ENCODE assay signal across 13 mouse cellular contexts in genomic region chr9:21808561-21808960, GRCm38 (mm10). TPM values are rescaled to one million over a fixed set of nuclear protein-coding genes. Genes with fewer than 3 reads are reported as not detected.
DNase-seq lines count a peak whose midpoint lies in the region; ATAC-seq and TF ChIP-seq lines count a peak whose summit lies in the region.
"Had no signal": no experiment of that assay in that cellular context is flagged by ENCODE, and none has a peak within 500 bp of the region (broad histone marks: within the 10 kb centered on the region; RNA-seq: fewer than 3 reads in every experiment).

No protein-coding gene starts in this region.

- no peaks in the 10 kb centered on the region for H3K9me3 ChIP-seq in embryonic facial prominence, embryonic 11.5 days (replicated peaks; ENCODE audit: control insufficient read depth, low read length)
- H3K9me3 ChIP-seq in embryonic facial prominence, embryonic 10.5 days = no peaks in the 10 kb centered on the region
- no peaks in the 10 kb centered on the region for H3K9me3 ChIP-seq in CH12.LX (replicated peaks; ENCODE audit: low read length)
- H3K9me3 ChIP-seq: limb, embryonic 15.5 days had no signal

- no peak for ATAC-seq in embryonic facial prominence, embryonic 11.5 days (replicated peaks; ENCODE audit: insufficient number of reproducible peaks, low FRiP score, low TSS enrichment, low read depth)

- no peak for TF ChIP-seq EP300 in CH12.LX (IDR thresholded peaks at IDR 0.05; ENCODE audit: low read length)

- no peak overlapping the region for H3K4me3 ChIP-seq in embryonic facial prominence, embryonic 11.5 days (ENCODE audit: low read depth, low read length)
- H3K4me3 ChIP-seq in embryonic facial prominence, embryonic 10.5 days = no peak overlapping the region
- no peak overlapping the region for H3K4me3 ChIP-seq in lung, adult 2 months (replicated peaks; ENCODE audit: extremely low read depth, low read depth, low read length)
- H3K4me3 ChIP-seq in CH12.LX (replicated peaks in 1 of 3; ENCODE audit: low read depth in 2 of 3, low read length in 2 of 3, poor library complexity in 1 of 3) = no peak overlapping the region
- H3K4me3 ChIP-seq in embryonic fibroblast, embryonic 13.5 days (ENCODE audit: insufficient read depth, low read length) = no peak overlapping the region
- H3K4me3 ChIP-seq: limb, embryonic 15.5 days had no signal

- no peaks in the 10 kb centered on the region for H3K36me3 ChIP-seq in embryonic facial prominence, embryonic 11.5 days (replicated peaks; ENCODE audit: control insufficient read depth, insufficient read depth, low read depth, low read length)
- peaks cover 41% of the 10 kb centered on the region for H3K36me3 ChIP-seq in embryonic facial prominence, embryonic 10.5 days (replicated peaks)
- H3K36me3 ChIP-seq in CH12.LX (replicated peaks in 1 of 2; ENCODE audit: control insufficient read depth in 1 of 2, insufficient read depth in 1 of 2, low read length in 1 of 2) = peaks cover 0 to 4% of the 10 kb centered on the region in 2 experiments

- H3K9ac ChIP-seq in embryonic facial prominence, embryonic 11.5 days (replicated peaks; ENCODE audit: low read length) = no peak overlapping the region
- H3K9ac ChIP-seq in CH12.LX (ENCODE audit: insufficient read depth, low read depth) = no peak overlapping the region
- H3K9ac ChIP-seq: hindbrain, embryonic 14.5 days; limb, embryonic 15.5 days had no signal

- H3K4me1 ChIP-seq in embryonic facial prominence, embryonic 11.5 days (ENCODE audit: control insufficient read depth, insufficient read depth, low read length) = no peaks in the 10 kb centered on the region
- peaks cover 4% of the 10 kb centered on the region for H3K4me1 ChIP-seq in embryonic facial prominence, embryonic 10.5 days
- H3K4me1 ChIP-seq in lung, adult 2 months (ENCODE audit: control insufficient read depth, insufficient read depth, low read length) = peaks cover 3% of the 10 kb centered on the region; the same call in 1 of the 2 replicates
- H3K4me1 ChIP-seq in CH12.LX (ENCODE audit: control insufficient read depth in 1 of 2, insufficient read depth in 2 of 2) = peaks cover 10% of the 10 kb centered on the region in 2 experiments; a peak in 3 of 4 replicates
- no peaks in the 10 kb centered on the region; the same call in 1 of the 2 replicates for H3K4me1 ChIP-seq in embryonic fibroblast, embryonic 13.5 days (ENCODE audit: control insufficient read depth, insufficient read depth, low read length)

- no peak overlapping the region for H3K4me2 ChIP-seq in embryonic facial prominence, embryonic 11.5 days (ENCODE audit: low read depth, low read length)
- H3K4me2 ChIP-seq in CH12.LX (ENCODE audit: insufficient read depth, low read depth, poor library complexity, severe bottlenecking) = no peak overlapping the region
- H3K4me2 ChIP-seq: heart, embryonic 11.5 days; hindbrain, embryonic 14.5 days; limb, embryonic 15.5 days had no signal

- H3K27ac ChIP-seq in embryonic facial prominence, embryonic 11.5 days (replicated peaks; ENCODE audit: low read depth, low read length) = no peak overlapping the region
- no peak overlapping the region for H3K27ac ChIP-seq in embryonic facial prominence, embryonic 10.5 days (replicated peaks)
- H3K27ac ChIP-seq in CH12.LX (ENCODE audit: insufficient read depth, low read depth) = no peak overlapping the region
- H3K27ac ChIP-seq in embryonic fibroblast, embryonic 13.5 days (ENCODE audit: insufficient read depth, low read length) = no peak overlapping the region
- H3K27ac ChIP-seq: hindbrain, embryonic 14.5 days; limb, embryonic 15.5 days had no signal

- intact Hi-C loops in left cerebral cortex, postnatal 4 days (cut with DNase I) = no loop called here

- DNase-seq in embryonic facial prominence, embryonic 11.5 days (ENCODE audit: low spot score) = peak; percentile 14
- no peak for DNase-seq in embryonic facial prominence, embryonic 10.5 days (ENCODE audit: low spot score)
- no peak for DNase-seq in lung, adult 2 months
- no peak for DNase-seq in lung, postnatal 36 days
- peak; percentile 49 for DNase-seq in CH12.LX (ENCODE audit: extremely low read depth)
- no peak for DNase-seq in left cerebral cortex, postnatal 4 days
- DNase-seq in cerebellum, adult 18-20 months = no peak
- DNase-seq: adrenal gland, postnatal 25 days had no signal

- no peaks in the 10 kb centered on the region for H3K27me3 ChIP-seq in embryonic facial prominence, embryonic 11.5 days (ENCODE audit: control insufficient read depth, insufficient read depth, low read length)
- no peaks in the 10 kb centered on the region for H3K27me3 ChIP-seq in embryonic facial prominence, embryonic 10.5 days (replicated peaks; ENCODE audit: low read depth, poor library complexity, severe bottlenecking)
- H3K27me3 ChIP-seq in CH12.LX (replicated peaks) = peaks cover 2% of the 10 kb centered on the region
- H3K27me3 ChIP-seq: limb, embryonic 15.5 days had no signal

- no peaks in the 10 kb centered on the region for H3K79me2 ChIP-seq in CH12.LX (replicated peaks; ENCODE audit: control insufficient read depth, extremely low read depth, insufficient read depth, poor library complexity, severe bottlenecking)

- TF ChIP-seq CTCF in lung, adult 2 months (IDR thresholded peaks at IDR 0.05; ENCODE audit: insufficient read depth, low read length) = peak; percentile 51
- TF ChIP-seq CTCF in CH12.LX (conservative IDR thresholded peaks at IDR 0.05 in 1 of 2, IDR thresholded peaks at IDR 0.05 in 1 of 2; ENCODE audit: low read depth in 2 of 2, low read length in 2 of 2) = peak in 1 of 2 experiments; percentile 65; a peak in 3 of 4 replicates
- peak; percentile 42; the same call in 1 of the 2 replicates for TF ChIP-seq CTCF in embryonic fibroblast, embryonic 13.5 days (IDR thresholded peaks at IDR 0.05; ENCODE audit: borderline replicate concordance, insufficient read depth, low read length)

- dilution Hi-C loops in CH12.LX (cut with MboI; ENCODE audit: extremely low pct_ligation_motif_present, extremely low pct_unique_long_range_greater_than_20kb, low sequenced_read_pairs) = no loop called here

- peak; percentile 18 for TF ChIP-seq RAD21 in CH12.LX (IDR thresholded peaks at IDR 0.05; ENCODE audit: low read depth, low read length)

- 60% methylated on average over 3 of the region's 3 CpGs for WGBS in embryonic facial prominence, embryonic 11.5 days
- WGBS in embryonic facial prominence, embryonic 10.5 days = 63% methylated on average over 3 of the region's 3 CpGs
- WGBS in lung, adult 2 months = 71% methylated on average over 3 of the region's 3 CpGs

- no peak for TF ChIP-seq POLR2A in lung, adult 2 months (IDR thresholded peaks at IDR 0.05; ENCODE audit: borderline replicate concordance, extremely low read depth, low read depth, low read length)
- TF ChIP-seq POLR2A in CH12.LX (IDR thresholded peaks at IDR 0.05; ENCODE audit: low read depth, low read length) = no peak
- TF ChIP-seq POLR2A in embryonic fibroblast, embryonic 13.5 days (IDR thresholded peaks at IDR 0.05; ENCODE audit: low read depth, low read length) = no peak

- in situ Hi-C loops in CH12.LX (cut with MboI; ENCODE audit: low pct_ligation_motif_present, low pct_unique_long_range_greater_than_20kb, low sequenced_read_pairs) = no loop called here

TF ChIP-seq in CH12.LX, 34 proteins besides CTCF, POLR2A, EP300 and RAD21 (continues in another document):
- TF ChIP-seq ELF1 (IDR thresholded peaks at IDR 0.05; ENCODE audit: low read depth, low read length) (no peak), USF2 (conservative IDR thresholded peaks at IDR 0.05; ENCODE audit: low read depth, low read length) (no peak), BHLHE40 (IDR thresholded peaks at IDR 0.05; ENCODE audit: low read depth, low read length) (no peak)

RNA-seq across cellular contexts. Expression of gene Kank2, which starts 10.0 kb away (rescaled TPM):
- 6.1 and 7.6 TPM in 2 replicates for polyA plus RNA-seq in embryonic facial prominence, embryonic 11.5 days (2014; fragmentation: Nextera tagmentation; extraction: Ambion mirVana)
- polyA plus RNA-seq in embryonic facial prominence, embryonic 10.5 days (2016; fragmentation: Nextera tagmentation; extraction: Ambion mirVana) = 15.3 and 17.8 TPM in 2 replicates
- polyA plus RNA-seq in lung, adult 2 months (2012; rRNA removed) = 108 and 127 TPM in 2 replicates
- total RNA-seq in CH12.LX (2012; rRNA removed) = 1.6 and 2.3 TPM in 2 replicates
- total RNA-seq in CH12.LX (2014; rRNA removed) = 0.09 and 0.14 TPM in 2 replicates
- polyA plus RNA-seq in CH12.LX (2012; ENCODE audit: insufficient read length, low read depth) = 0.60 and 0.63 TPM in 2 replicates
- polyA plus RNA-seq in embryonic fibroblast, embryonic 13.5 days (2011; ENCODE audit: insufficient read length, low read depth, missing spikeins) = 59.7 and 75.7 TPM in 2 replicates
- total RNA-seq in left cerebral cortex, postnatal 4 days (2021) = 1 to 10 TPM; 8.7 to 9.7 TPM

RNA-seq across cellular contexts. Expression of gene Angptl8, which starts 26.7 kb away (rescaled TPM):
- polyA plus RNA-seq in embryonic facial prominence, embryonic 11.5 days (2014; fragmentation: Nextera tagmentation; extraction: Ambion mirVana) = 0.25 TPM in 1 of 2 replicates, not detected in the other
- polyA plus RNA-seq in embryonic facial prominence, embryonic 10.5 days (2016; fragmentation: Nextera tagmentation; extraction: Ambion mirVana) = 0.48 and 0.52 TPM in 2 replicates
- 7.4 and 8.2 TPM in 2 replicates for polyA plus RNA-seq in lung, adult 2 months (2012; rRNA removed)
- total RNA-seq in CH12.LX (2012; rRNA removed) (not detected in 2 replicates), CH12.LX (2014; rRNA removed) (not detected in 2 replicates)
- not detected in 2 replicates for polyA plus RNA-seq in CH12.LX (2012; ENCODE audit: insufficient read length, low read depth)
- polyA plus RNA-seq in embryonic fibroblast, embryonic 13.5 days (2011; ENCODE audit: insufficient read length, low read depth, missing spikeins) = not detected in 2 replicates
- total RNA-seq in left cerebral cortex, postnatal 4 days (2021) = not detected
- total RNA-seq: layer of hippocampus, adult 18-20 months had no signal

RNA-seq across cellular contexts. Expression of gene Dock6, which starts 43.9 kb away (rescaled TPM):
- 15.6 and 17.8 TPM in 2 replicates for polyA plus RNA-seq in embryonic facial prominence, embryonic 11.5 days (2014; fragmentation: Nextera tagmentation; extraction: Ambion mirVana)
- 27.2 and 28.0 TPM in 2 replicates for polyA plus RNA-seq in embryonic facial prominence, embryonic 10.5 days (2016; fragmentation: Nextera tagmentation; extraction: Ambion mirVana)
- polyA plus RNA-seq in lung, adult 2 months (2012; rRNA removed) = 262 and 278 TPM in 2 replicates
- total RNA-seq in CH12.LX (2012; rRNA removed) (3.3 and 3.4 TPM in 2 replicates), CH12.LX (2014; rRNA removed) (0.26 and 0.79 TPM in 2 replicates)
- 3.6 TPM in 2 replicates for polyA plus RNA-seq in CH12.LX (2012; ENCODE audit: insufficient read length, low read depth)
- polyA plus RNA-seq in embryonic fibroblast, embryonic 13.5 days (2011; ENCODE audit: insufficient read length, low read depth, missing spikeins) = 15.9 and 18.6 TPM in 2 replicates
- total RNA-seq in left cerebral cortex, postnatal 4 days (2021) = 10 to 100 TPM; 28.9 to 29.2 TPM

RNA-seq across cellular contexts. Expression of gene Spc24, which starts 48.5 kb away (rescaled TPM):
- 126 and 132 TPM in 2 replicates for polyA plus RNA-seq in embryonic facial prominence, embryonic 11.5 days (2014; fragmentation: Nextera tagmentation; extraction: Ambion mirVana)
- polyA plus RNA-seq in embryonic facial prominence, embryonic 10.5 days (2016; fragmentation: Nextera tagmentation; extraction: Ambion mirVana) = 187 TPM in 2 replicates
- polyA plus RNA-seq in lung, adult 2 months (2012; rRNA removed) = 2.9 and 3.2 TPM in 2 replicates
- 83.2 and 91.6 TPM in 2 replicates for total RNA-seq in CH12.LX (2012; rRNA removed)
- total RNA-seq in CH12.LX (2014; rRNA removed) = 77.6 and 82.7 TPM in 2 replicates
- 74.3 and 113 TPM in 2 replicates for polyA plus RNA-seq in CH12.LX (2012; ENCODE audit: insufficient read length, low read depth)
- polyA plus RNA-seq in embryonic fibroblast, embryonic 13.5 days (2011; ENCODE audit: insufficient read length, low read depth, missing spikeins) = 14.2 and 21.2 TPM in 2 replicates
- 1 to 10 TPM; 4.9 to 5.9 TPM for total RNA-seq in left cerebral cortex, postnatal 4 days (2021)

Comparison
In these comparisons a context has a peak if more than half of its experiments do, and no peak if none do; other contexts are left out.
1. DNase-seq: peak in embryonic facial prominence, embryonic 11.5 days (single experiment) and CH12.LX (single experiment); none in embryonic facial prominence, embryonic 10.5 days (single experiment), lung, adult 2 months (single experiment), lung, postnatal 36 days (single experiment), left cerebral cortex, postnatal 4 days (single experiment) and cerebellum, adult 18-20 months (0 of 2).